Mouse (Mus musculus): ENCODE measurements around the gene Klhdc3.

Klhdc3 gene

GRCm38 (mm10) chr17:46680760-46681373, at the start of gene Klhdc3:
Gene Klhdc3 (minus strand): TSS chr17:46680914.
- DNase-seq: peak; percentile 99

DNA sequence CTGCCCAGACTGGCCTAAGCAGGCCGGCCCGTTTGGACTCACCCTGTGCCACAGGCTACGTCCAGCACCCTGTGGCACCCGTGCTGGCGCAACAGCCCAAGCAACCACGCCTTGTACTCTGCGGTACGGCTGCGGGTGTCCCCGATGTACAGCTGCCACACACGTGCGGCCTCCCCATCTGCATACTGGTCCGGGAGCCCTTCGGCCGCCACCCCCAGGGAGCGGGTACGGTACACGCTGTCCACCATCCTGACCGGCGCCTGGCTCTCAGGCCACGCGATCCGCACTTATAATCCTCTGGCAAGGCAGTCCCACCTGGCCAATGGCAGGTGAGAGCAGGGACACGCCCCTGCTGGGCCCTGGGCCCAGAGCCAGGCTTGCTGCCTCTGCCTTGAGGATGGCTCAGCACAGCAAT, 48.2 kb upstream of the Klhdc3 start, which contains the start of gene Gnmt:
TSS of gene Gnmt (minus strand) at position 265 of the 415 bp plus-strand sequence.
- DNase-seq: peak; percentile 92 to 93

DNA sequence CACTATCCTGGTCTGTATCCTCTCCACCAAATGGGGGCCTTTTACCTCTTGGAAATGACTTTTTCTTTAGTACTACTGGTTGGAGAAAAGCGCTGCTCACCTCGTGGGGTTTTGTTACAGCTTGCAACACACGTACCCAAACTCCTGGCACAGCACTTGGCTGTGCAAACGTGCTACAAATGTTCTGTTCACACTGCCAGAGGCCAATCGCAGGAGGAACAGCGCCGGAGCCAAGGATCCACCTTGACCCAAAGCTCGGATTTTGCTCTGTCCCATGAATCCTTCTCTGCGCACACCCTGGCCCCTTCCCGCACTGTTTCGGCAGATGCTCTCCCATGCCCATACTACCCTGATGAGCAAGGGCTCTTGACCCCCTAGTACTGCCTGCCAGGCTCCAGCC, 47.8 kb upstream of the Klhdc3 start:
- DNase-seq: no peak

DNA sequence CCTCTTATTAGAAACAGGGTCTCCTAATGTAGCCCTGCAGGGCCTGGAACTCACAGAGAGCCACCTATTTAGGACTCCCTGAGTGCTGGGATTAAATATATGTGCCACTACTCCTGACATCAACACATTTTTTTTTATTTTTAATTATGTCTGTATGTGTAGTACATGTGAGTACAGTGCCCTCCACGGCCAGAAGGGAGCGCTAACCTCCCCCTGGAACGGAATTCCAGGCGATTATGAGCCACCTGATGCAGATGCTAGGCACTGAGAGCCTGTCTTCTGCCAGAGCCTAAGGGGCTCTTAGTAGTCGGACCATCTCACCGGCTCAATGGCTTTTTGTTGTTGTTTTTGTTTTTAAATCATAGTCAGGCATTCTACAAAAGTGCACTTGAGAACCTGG, 47.3 kb upstream of the Klhdc3 start:
- DNase-seq: peak; percentile 51 to 80

DNA sequence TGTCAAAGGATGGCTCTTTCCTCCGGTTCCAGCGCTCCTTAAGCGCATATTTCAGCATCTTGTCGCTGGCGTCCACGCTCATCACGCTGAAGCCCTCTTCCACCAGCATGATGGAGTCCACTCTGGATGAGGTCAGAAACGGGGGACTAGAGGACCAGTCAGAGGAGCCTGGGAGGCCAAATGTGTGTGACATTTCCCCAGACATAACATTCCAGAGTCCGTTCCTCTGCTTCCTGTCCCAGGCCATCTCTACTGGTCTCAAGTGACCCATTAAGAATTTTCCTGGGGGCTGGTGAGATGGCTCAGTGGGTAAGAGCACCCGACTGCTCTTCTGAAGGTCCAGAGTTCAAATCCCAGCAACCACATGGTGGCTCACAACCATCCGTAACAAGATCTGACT, 46.6 kb upstream of the Klhdc3 start:
- no peak for DNase-seq

GRCm38 (mm10) chr17:46725731-46726645, 45.3 kb upstream of the Klhdc3 start:
- peak; percentile 81 to 83 for DNase-seq

- peak; percentile 56 to 74 for DNase-seq
These were observed 44.6 kb upstream of the Klhdc3 start for GRCm38 (mm10) chr17:46725273-46725672.

- DNase-seq: peak; percentile 42 to 60
These were observed 43.9 kb upstream of the Klhdc3 start for GRCm38 (mm10) chr17:46724477-46725084.

GRCm38 (mm10) chr17:46721077-46721476, 40.4 kb upstream of the Klhdc3 start:
- DNase-seq: no peak

GRCm38 (mm10) chr17:46714756-46715481, 34.2 kb upstream of the Klhdc3 start:
- DNase-seq: peak; percentile 30 to 51

- no peak for DNase-seq
These were observed 33.1 kb upstream of the Klhdc3 start for GRCm38 (mm10) chr17:46713849-46714248.

DNA sequence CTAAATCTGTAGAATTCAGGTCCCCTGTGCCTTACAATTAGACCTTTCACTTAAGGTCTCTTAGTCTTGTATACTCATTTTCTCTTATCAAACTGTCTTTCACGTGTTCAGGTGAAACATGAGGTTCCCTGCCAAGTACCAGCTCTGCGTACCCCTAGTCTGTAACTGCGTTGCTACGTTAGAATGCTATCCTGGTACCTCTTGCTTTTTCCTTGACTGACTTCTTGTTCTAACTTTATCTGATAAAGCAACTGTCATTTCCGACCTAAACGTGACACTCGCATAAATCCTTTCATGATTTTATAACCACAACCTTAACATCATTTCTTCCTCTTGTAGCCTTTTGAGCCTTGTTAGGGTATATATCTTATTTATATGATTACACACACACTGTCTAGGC, 31.7 kb upstream of the Klhdc3 start:
- DNase-seq: no peak

DNA sequence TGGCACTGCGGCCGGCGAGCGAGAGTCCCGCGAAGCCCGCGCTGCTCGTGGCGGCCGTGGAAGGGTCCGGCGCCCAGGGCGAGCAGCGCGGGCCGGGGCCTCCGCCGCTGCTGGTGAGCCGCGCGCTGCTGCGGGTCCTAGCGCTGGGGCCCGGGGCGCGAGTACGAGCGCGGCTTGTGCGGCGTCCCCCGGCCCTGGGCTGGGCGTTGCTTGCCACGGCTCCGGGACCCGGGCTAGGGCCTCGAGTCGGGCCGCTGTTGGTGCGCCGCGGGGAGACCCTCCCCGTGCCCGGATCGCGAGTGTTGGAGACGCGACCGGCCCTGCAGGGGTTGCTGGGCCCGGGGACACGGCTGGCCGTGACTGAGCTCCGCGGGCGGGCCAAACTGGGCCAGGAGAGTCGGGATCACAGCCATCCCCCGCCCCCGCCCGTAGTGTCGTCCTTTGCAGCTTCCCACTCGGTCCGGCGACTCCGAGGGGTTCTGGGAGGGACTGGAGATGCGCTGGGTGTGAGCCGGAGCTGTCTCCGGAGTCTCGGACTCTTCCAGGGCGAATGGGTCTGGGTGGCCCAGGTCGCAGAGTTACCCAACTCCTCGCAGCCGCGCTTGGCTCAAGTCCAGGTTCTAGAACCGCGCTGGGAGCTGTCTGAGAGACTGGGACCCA, 31.0 kb upstream of the Klhdc3 start:
- peak; percentile 55 to 70 for DNase-seq

DNA sequence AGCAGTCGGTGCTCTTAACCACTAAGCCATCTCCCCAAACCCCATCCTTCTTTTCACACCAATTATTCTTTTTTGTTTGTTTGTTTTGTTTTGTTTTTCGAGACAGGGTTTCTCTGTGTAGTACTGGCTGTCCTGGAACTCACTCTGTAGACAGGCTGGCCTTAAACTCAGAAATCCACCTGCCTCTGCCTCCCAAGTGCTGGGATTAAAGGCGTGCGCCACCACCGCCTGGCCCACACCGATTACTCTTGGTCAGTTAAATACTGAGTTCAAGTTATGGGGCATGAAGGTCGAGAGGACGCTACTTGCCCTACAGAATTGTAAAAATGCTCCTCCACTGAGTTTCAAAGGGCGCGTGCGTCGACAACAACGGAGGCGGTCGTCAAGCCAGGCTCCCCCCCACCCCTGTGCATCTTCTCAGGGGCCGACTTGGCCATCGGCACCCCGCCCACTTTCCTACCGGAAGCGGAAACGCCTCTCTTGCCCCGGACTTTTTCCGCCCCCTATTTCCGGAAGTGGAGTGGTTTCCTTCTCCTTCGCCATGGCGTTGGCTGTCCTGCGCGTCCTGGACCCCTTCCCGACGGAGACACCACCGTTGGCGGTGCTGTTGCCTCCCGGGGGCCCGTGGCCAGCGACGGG, 30.4 kb upstream of the Klhdc3 start, which contains the start of gene Pex6:
TSS of gene Pex6 (plus strand) at position 505 of the 639 bp plus-strand sequence.
- peak; percentile 97 to 98 for DNase-seq

- DNase-seq: no peak
These were observed 25.8 kb upstream of the Klhdc3 start for GRCm38 (mm10) chr17:46706375-46707089.

DNA sequence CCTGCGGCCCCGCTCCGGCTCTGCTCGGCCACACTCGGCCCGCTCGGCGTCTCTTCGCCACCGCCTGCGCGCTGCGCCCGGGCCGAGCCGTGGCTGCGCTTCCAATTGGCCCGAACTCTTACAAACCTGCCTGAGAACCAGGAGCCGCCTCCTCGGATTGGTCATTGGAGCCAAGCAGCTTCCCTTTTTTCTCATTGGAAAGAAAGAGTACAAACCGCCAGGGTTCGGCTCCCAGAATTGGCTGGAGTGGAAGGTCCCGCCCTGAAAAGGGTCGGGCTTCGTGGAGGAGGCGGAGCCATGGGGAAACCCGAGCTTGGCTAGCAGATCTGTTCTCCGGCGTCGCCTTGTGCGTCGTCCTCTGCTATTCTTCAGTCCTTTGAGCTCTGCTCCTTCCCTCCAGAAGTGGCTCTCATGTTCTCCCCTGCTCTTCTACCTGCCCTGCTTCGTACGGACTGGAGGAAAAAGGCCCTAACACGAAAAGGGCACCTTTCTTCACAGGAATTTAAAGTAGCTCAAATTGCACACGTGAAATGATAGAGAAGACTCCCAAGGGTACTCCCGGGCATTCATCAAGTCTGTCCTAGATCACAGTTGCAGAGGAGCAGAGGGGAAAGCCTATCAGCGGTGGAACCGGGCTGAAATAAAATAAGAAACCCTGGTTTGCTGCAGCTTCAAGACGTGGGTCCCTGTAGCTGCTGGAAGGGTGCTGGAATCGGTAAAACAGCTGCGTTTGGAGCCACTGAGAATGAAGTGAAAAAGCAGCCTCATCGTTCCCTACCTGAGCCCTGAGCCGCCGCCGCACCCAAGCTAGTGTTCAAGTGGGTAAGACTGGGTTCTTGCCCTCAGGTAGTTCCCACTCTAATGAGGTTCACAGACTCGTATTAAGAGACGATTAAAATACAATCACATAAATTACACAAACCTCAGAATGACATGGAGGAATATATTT, 24.4 kb upstream of the Klhdc3 start, which contains the start of gene Ppp2r5d:
TSS of gene Ppp2r5d (minus strand) at position 225 of the 949 bp plus-strand sequence.
- DNase-seq: peak; percentile 95

DNA sequence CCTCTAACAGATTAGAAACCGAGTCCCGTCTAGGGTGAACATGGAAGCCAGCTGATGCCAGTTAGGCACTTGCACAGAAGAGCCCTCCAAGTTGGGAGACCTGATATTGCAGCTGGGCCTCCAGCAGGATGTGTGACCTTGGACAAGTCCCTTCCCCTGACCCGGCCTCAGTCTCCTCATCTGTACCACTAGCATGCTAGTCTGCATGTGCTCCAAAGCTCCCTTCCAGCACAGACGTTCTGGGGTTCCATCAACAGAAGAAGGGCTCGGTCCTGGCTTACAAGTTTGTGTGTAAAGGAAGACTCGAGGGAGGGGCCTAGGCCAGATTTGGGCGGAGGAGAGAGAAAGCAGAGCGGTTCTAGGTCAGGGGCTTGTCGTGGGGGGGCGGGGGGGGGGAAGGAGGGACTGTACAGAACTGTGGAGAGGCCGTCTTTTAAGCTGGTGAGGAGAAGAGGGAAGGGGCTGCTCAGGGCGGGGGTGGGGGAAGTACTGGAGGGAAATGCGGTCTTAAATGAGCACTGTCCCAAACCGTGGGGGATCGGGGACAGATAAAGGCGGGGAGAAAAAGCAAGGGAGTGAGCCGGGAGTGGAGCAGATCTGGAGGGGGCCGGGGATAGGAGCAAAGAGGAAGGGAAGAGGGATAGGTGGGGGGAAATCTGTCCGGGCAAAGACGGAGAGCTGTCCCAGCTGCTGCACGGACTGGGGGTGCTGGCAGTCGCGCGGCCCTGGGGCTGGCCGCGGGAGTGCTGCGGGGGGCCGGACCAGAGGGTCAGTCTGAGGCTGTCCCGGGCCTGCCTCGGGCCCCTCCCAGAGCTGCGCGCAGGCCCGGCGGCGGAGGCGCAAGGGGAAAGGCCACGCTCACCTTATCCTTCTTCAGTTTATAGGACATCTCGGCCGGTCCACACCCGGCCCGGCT, 23.5 kb upstream of the Klhdc3 start:
- DNase-seq: peak; percentile 33 to 47

DNA sequence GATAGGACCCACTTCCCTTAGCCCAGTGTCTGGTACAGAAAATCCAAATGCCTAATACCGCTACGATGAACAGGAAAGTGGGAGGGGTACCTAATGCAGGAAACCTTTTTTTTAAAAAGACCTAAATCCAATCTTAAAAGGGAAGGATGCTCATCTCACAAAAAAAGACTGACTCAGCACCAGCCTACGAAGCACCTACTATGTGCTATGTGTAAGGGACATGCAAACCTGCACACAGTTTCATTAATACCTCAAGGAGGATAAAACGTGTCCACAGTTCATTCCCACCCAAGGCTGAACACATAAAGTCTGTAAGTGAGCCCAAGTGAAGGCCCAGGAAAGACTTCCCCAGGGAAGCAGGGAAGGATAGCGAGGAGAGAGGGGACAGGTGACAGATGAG, 21.8 kb upstream of the Klhdc3 start:
- DNase-seq: no peak
